Mouse (Mus musculus): Measurements from ENCODE around the gene Col25a1.
A peak's percentile ranks its signal among the peaks of the same experiment; 100 is the strongest.

GRCm38 (mm10) chr3:130573243-130573642, 441.9 kb downstream of the Col25a1 start:
- TF ChIP-seq POLR2A (IDR thresholded peaks at IDR 0.05; ENCODE audit: borderline replicate concordance, low read depth, low read length) (no peak), CTCF (IDR thresholded peaks at IDR 0.05; ENCODE audit: low read depth, low read length) (0 out of 2 replicates have a peak, but pooled peaks have one; percentile 19)
